Comparison of ENCODE assay signal across 8 mouse cellular contexts in the genomic region with DNA sequence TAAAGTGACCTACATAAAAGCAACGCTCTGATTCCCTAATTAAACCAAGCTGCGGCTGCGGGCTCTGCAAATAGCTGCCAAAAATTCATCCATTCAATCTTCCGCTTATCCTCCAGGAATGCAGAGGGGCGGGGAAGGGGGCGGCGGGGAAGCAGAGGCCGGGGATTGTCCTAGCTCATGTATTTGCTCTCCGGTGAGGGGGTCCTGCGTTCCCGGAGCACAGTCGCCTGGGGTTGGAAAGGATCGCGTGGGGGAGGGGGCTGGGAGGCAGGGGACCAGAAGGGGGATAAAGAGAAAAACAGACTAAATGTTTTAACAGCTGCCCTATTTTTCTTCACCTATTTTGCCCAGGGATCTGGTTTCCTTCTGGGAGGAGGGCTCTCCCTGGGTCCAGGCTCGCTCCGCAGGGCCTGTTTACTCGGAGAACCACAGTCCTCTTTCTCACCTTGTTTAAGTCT.
DNase-seq lines count a peak whose midpoint lies in the region; ATAC-seq and TF ChIP-seq lines count a peak whose summit lies in the region.

No protein-coding gene starts in this region.

- no peak for TF ChIP-seq POLR2A in lung, adult 2 months (IDR thresholded peaks at IDR 0.05; ENCODE audit: borderline replicate concordance, extremely low read depth, low read depth, low read length)

- no peaks in the 10 kb centered on the region for H3K36me3 ChIP-seq in lung, postnatal 0 days (ENCODE audit: insufficient read depth, low read length)
- no peaks in the 10 kb centered on the region for H3K36me3 ChIP-seq in hindbrain, postnatal 0 days (ENCODE audit: insufficient read depth, low read length)
- no peaks in the 10 kb centered on the region for H3K36me3 ChIP-seq in midbrain, embryonic 16.5 days (ENCODE audit: control insufficient read depth, insufficient read depth, low read length)

- ATAC-seq in cerebellum, adult (ENCODE audit: insufficient number of reproducible peaks, low FRiP score, low TSS enrichment): peak; percentile 63; the same call in 1 of the 2 replicates
- ATAC-seq in lung, postnatal 0 days: no peak
- peak; percentile 45; the same call in 1 of the 2 replicates for ATAC-seq in hindbrain, postnatal 0 days
- peak; percentile 82 for ATAC-seq in midbrain, embryonic 16.5 days
- no peak for ATAC-seq in megakaryocyte progenitor cell, adult 5-6 weeks (replicated peaks; ENCODE audit: poor library complexity)

- no peaks in the 10 kb centered on the region for H3K27me3 ChIP-seq in lung, postnatal 0 days (replicated peaks; ENCODE audit: insufficient read depth, low read length)
- no peaks in the 10 kb centered on the region for H3K27me3 ChIP-seq in hindbrain, postnatal 0 days (ENCODE audit: insufficient read depth, low read length)
- H3K27me3 ChIP-seq in midbrain, embryonic 16.5 days (ENCODE audit: control insufficient read depth, insufficient read depth, low read depth, low read length): no peaks in the 10 kb centered on the region

- H3K4me3 ChIP-seq in lung, postnatal 0 days (ENCODE audit: low read depth, low read length): peak overlapping the region; percentile 26
- H3K4me3 ChIP-seq in lung, adult 2 months (replicated peaks; ENCODE audit: extremely low read depth, low read depth, low read length): no peak overlapping the region
- H3K4me3 ChIP-seq in hindbrain, postnatal 0 days (ENCODE audit: low read length): peak overlapping the region; percentile 27
- H3K4me3 ChIP-seq in midbrain, embryonic 16.5 days (ENCODE audit: low read depth, low read length): peak overlapping the region; percentile 35

- 4% methylated on average over 17 of the region's 17 CpGs for WGBS in lung, postnatal 0 days
- WGBS in lung, adult 2 months: 22% methylated on average over 17 of the region's 17 CpGs
- WGBS in hindbrain, postnatal 0 days: 2% methylated on average over 17 of the region's 17 CpGs
- under 1% methylated on average over 17 of the region's 17 CpGs for WGBS in midbrain, embryonic 16.5 days

- no peak for TF ChIP-seq CTCF in lung, postnatal 0 days (IDR thresholded peaks at IDR 0.05)
- no peak for TF ChIP-seq CTCF in lung, adult 2 months (IDR thresholded peaks at IDR 0.05; ENCODE audit: insufficient read depth, low read length)
- no peak for TF ChIP-seq CTCF in hindbrain, postnatal 0 days (IDR thresholded peaks at IDR 0.05; ENCODE audit: low read depth)

- H3K9ac ChIP-seq in lung, postnatal 0 days (replicated peaks; ENCODE audit: low read depth): no peak overlapping the region
- H3K9ac ChIP-seq in hindbrain, postnatal 0 days (replicated peaks; ENCODE audit: low read length): peak overlapping the region; percentile 17; the same call in 1 of the 2 replicates
- H3K9ac ChIP-seq in midbrain, embryonic 16.5 days (ENCODE audit: low read depth, low read length): peak overlapping the region; percentile 49

- peaks cover 10% of the 10 kb centered on the region; the same call in 1 of the 2 replicates for H3K4me1 ChIP-seq in lung, postnatal 0 days (ENCODE audit: insufficient read depth, low read depth, low read length)
- H3K4me1 ChIP-seq in lung, adult 2 months (ENCODE audit: control insufficient read depth, insufficient read depth, low read length): peaks cover 3% of the 10 kb centered on the region; the same call in 1 of the 2 replicates
- peaks cover 13% of the 10 kb centered on the region for H3K4me1 ChIP-seq in hindbrain, postnatal 0 days (ENCODE audit: insufficient read depth, low read length)
- peaks cover 22% of the 10 kb centered on the region for H3K4me1 ChIP-seq in midbrain, embryonic 16.5 days (ENCODE audit: control insufficient read depth, insufficient read depth, low read length)

- no peak overlapping the region for H3K27ac ChIP-seq in lung, postnatal 0 days (ENCODE audit: low read length)
- peak overlapping the region; percentile 16; the same call in 1 of the 2 replicates for H3K27ac ChIP-seq in hindbrain, postnatal 0 days
- no peak overlapping the region for H3K27ac ChIP-seq in midbrain, embryonic 16.5 days (ENCODE audit: low read length)

- TF ChIP-seq EP300 in lung, postnatal 0 days (IDR thresholded peaks at IDR 0.05): no peak

- H3K4me2 ChIP-seq in lung, postnatal 0 days (replicated peaks; ENCODE audit: low read depth, low read length): peak overlapping the region; percentile 64
- H3K4me2 ChIP-seq in hindbrain, postnatal 0 days (ENCODE audit: low read depth, low read length): peak overlapping the region; percentile 63
- H3K4me2 ChIP-seq in midbrain, embryonic 16.5 days (ENCODE audit: low read length): peak overlapping the region; percentile 71

- H3K9me3 ChIP-seq in lung, postnatal 0 days (ENCODE audit: low read length): no peaks in the 10 kb centered on the region
- H3K9me3 ChIP-seq in hindbrain, postnatal 0 days (ENCODE audit: low read length): no peaks in the 10 kb centered on the region
- H3K9me3 ChIP-seq in midbrain, embryonic 16.5 days (replicated peaks; ENCODE audit: control insufficient read depth, low read length, poor library complexity, severe bottlenecking): no peaks in the 10 kb centered on the region

- no peak for DNase-seq in cerebellum, adult 9-10 months
- DNase-seq in lung, postnatal 0 days (ENCODE audit: low spot score): no peak
- no peak for DNase-seq in lung, adult 2 months
- peak; percentile 61 for DNase-seq in hindbrain, postnatal 0 days (ENCODE audit: low spot score)
- no peak for DNase-seq in T-cell, adult 2 months (ENCODE audit: low spot score)

Comparison
In these comparisons a context has a peak if more than half of its experiments do, and no peak if none do; other contexts are left out.
1. ATAC-seq: peak in cerebellum, adult (single experiment), hindbrain, postnatal 0 days (single experiment) and midbrain, embryonic 16.5 days (single experiment); none in lung, postnatal 0 days (single experiment) and megakaryocyte progenitor cell, adult 5-6 weeks (single experiment).
2. Peak in every context shown above with its lines, with median percentiles within 50 percentile points of each other: H3K4me2 ChIP-seq.